Mouse (Mus musculus) brain, embryonic 14.5 days (tissue): ENCODE results near the gene Rbm24.

Source experiments
- CTCF ChIP-seq: fragments of 200-500 bp; IDR thresholded peaks from 2 replicates; pipeline ENCODE4 v1.5.1; 2012; ENCODE audit warnings: inconsistent platforms, mild to moderate bottlenecking, moderate library complexity, borderline replicate concordance; ENCODE audit not compliant: insufficient read depth, insufficient read length; ENCODE audit errors: extremely low read depth
- POLR2A ChIP-seq: fragments of 200-500 bp; IDR thresholded peaks from 2 replicates; pipeline ENCODE4 v1.6.1; 2012; ENCODE audit warnings: mild to moderate bottlenecking, inconsistent platforms, borderline replicate concordance; ENCODE audit not compliant: poor library complexity, insufficient read depth, insufficient read length, severe bottlenecking; ENCODE audit errors: extremely low read depth

DNA sequence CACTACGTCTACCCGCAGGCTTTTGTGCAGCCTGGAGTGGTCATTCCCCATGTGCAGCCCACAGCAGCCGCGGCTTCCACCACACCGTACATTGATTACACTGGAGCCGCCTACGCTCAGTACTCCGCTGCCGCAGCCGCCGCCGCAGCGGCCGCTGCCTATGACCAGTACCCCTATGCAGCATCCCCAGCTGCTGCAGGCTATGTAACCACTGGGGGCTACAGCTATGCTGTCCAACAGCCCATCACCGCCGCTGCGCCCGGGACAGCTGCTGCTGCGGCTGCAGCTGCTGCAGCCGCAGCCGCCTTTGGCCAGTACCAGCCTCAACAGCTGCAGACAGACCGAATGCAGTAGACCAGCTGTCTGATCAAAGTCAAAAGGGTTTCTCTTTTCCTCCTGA lies 10.7 kb downstream of the Rbm24 start:
- TF ChIP-seq CTCF (no peak), POLR2A (no peak)
